Mouse (Mus musculus) cortical plate, adult 2 months (tissue): Measurements from ENCODE around the gene Stom.

Experiments
- CTCF ChIP-seq: fragments of 200-500 bp; IDR thresholded peaks from 2 replicates; pipeline ENCODE4 v1.5.1; 2011; ENCODE audit warnings: mild to moderate bottlenecking, control low read depth, low read length; ENCODE audit not compliant: insufficient read depth; ENCODE audit errors: extremely low read depth
- POLR2A ChIP-seq: fragments of 200-500 bp; IDR thresholded peaks from 2 replicates; pipeline ENCODE4 v1.6.1; 2011; ENCODE audit warnings: mild to moderate bottlenecking, low read length, control low read depth; ENCODE audit not compliant: insufficient read depth; ENCODE audit errors: extremely low read depth

GRCm38 (mm10) chr2:35342605-35343004 lies 5.8 kb upstream of the Stom start:
- no peak for TF ChIP-seq POLR2A
- no peak for TF ChIP-seq CTCF
